Mouse (Mus musculus): ENCODE data around the gene Ralgds. TPM values are rescaled to one million over a fixed set of nuclear protein-coding genes. Genes with fewer than 3 reads are reported as not detected.

Ralgds gene
- polyA plus RNA-seq (2015; fragmentation: Nextera tagmentation; extraction: Ambion mirVana): 41.6 and 53.4 TPM in 2 replicates

DNA sequence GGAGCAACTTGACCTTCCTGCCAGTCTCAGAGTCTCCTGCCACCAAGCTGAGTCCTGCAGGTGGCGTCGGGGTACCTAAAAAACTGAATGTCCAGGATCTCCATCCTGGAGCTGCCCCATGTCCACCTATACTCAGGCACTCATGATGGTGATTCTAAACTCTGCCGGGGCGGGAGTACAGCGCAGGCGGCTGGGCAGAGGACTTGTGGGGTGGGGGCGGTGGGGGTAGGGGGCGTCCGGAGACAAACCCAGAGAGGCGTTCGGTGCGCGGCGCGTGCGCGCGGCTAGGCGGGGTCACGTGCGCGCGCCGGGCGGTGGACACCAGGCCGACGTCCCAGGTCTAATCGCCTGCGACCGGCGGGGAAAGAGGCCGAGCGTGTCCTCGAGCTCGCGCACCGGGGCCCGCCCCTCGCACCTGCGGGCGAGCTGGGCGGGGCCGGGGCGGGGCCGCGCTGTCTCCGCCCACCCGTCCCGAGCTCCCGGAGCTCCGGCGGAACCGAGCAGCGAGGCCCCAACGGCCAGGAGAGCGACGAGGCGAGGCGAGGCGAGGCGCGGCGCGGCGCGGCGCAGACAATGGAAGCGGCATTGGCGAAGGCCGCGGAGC is at the start of gene Ralgds:
Gene Ralgds (plus strand): TSS at position 328 of the 604 bp plus-strand sequence.

DNA sequence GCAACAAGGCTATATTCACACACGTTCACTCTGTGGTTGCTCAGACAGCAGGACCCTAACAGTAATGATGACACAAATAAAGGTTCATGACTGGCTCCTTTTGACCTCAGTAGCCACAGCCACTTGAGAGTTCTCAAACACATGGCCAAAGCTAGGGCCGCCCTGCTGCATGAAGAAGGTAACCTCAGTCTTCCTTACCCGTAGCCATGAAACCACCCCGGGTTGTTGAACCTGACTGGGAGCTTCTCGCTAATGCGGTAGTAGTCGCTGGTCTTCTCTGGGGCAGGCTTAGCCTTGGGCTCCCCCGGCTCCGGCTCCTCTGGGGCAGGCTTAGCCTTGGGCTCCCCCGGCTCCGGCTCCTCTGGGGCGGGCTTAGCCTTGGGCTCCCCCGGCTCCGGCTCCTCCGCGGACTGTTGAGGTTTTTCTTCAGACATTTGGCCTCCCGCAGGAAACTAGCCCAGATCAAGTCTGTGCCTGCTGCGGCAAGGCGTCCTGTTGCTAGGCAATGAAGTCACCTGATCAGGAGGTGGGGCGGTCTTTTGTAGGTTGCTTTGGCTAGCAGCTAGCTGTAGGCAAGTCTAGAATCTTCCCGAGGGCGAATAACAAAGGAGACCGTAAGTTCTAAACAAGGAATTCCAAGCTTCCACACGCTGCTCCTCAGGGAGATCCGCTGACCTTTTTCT is 46.9 kb upstream of the Ralgds start, which contains the start of gene 1700007K13Rik:
Gene 1700007K13Rik (minus strand): TSS at position 497 of the 683 bp plus-strand sequence.

DNA sequence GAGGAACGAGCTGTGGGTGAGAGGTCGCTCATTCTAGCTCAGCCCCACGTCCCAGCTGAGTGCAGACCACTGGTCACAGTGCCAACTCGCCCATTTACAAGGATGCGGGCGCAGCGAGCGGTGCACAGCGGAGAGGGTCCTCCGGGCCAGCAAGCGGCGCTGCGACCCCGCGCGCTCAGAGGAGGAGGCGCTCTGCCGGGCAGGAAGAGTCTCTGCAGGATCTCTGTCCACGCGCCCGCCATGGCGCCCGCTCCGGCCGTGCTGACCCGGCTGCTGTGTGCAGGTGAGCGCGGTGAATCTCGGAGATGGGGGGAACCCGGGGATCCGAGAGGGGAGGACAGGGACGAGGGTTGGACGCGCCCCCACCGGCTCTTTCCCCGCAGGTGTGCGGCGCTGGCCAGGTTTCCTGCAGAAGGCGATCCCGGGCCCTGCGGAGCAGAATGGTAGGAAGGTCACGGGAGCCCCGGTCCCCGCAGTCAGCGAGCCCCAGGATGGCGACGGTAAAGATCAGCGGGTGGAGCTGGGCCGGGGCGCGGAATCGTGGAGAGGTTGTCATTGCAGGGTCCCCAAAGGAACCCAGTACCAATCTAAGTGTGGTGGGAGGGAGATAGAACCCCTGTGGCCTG is 45.0 kb upstream of the Ralgds start, which contains the start of gene Mrps2:
Gene Mrps2 (plus strand): TSS at position 207 of the 626 bp plus-strand sequence.

DNA sequence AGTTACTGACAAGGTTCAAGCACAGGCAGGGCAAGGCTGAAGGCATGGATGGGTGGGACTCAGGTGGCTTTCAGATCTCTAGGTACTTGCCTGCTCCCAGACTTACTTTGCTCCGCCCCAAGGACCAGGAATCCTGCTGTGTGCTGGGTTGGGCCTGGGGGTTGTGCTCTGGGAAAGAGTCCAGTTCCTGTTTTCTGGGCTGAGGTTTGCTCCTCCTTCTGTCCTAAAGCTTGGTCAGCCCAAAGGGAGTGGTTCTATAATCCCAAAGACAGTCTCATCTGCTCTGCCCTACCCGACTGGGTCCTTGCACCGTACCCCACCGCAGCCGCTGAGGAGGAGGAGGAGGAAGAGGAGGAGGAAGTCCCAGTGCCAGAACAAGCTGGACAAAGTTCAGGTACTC is 16.3 kb upstream of the Ralgds start, which contains the start of gene Gbgt1:
Gene Gbgt1 (plus strand): TSS at position 221 of the 400 bp plus-strand sequence.

DNA sequence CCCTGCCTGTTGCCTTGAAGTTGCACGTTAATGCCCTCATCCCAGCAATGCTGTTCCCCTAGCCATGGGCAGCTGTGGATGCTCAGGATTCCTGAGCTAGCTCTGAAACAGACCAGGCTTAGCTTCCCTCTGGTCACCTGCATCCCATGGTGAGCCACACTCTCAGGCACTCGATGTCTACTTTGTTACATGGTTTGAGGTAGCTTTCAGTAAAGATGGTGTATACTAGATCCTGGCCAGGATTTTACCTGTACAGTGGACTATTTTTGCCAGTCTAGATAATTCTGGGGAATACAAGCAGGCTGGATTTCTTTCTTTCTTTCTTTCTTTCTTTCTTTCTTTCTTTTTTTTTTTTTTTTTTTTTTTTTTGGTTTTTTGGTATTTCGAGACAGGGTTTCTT is 7.1 kb upstream of the Ralgds start, which contains the start of gene Gm10134:
Gene Gm10134 (plus strand): TSS at position 301 of the 400 bp plus-strand sequence.

DNA sequence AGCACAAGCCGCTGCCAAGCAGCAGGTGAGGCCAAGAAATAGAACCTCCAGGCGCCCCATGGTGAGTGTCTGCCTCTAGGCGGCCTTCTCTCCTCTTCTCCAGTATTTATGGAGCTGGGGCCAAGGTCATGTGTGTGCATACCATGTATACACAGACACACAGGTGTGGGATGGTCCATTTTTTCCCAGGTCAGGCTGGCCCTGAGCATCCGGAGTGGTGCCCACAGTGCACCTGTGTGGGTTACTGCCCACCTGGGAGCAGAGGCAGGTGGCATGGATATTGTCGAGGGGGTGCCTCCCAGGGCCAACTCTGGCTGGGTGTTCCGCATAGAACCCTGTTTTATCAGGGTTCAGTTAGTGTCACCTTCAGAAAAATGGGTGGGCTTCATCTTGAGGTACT is 50.4 kb downstream of the Ralgds start, which contains the start of gene Cel:
Gene Cel (minus strand): TSS at position 101 of the 400 bp plus-strand sequence.

DNA sequence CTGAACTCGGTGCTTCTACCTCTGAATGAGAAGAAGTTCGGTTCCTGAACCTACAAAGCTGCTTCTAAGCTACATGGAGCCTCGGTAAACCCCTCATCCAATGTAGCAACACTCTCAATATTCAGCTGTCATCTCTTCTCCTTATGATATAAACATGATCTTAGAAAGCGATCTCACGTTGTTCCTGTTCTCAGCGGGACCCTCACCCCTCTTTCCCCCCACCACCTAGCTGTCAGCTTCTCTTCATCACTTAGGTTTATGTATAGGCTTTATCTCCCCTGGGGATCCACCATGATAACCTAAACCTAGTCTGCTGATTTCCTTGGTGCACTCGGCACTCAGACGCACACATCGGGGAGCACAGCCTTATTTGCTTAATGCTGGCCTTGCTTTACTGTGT is 70.7 kb downstream of the Ralgds start, which contains the start of gene Gtf3c5:
Gene Gtf3c5 (minus strand): TSS at position 101 of the 400 bp plus-strand sequence.

Other genes starting within 250 kb of the Ralgds start
- gene Ppp1r26, start 66.3 kb upstream of the Ralgds start, polyA plus RNA-seq (2015; fragmentation: Nextera tagmentation; extraction: Ambion mirVana): 2.6 and 2.7 TPM in 2 replicates
- 2.4 and 2.5 TPM in 2 replicates for gene 1700007K13Rik, start 46.8 kb upstream of the Ralgds start, polyA plus RNA-seq (2015; fragmentation: Nextera tagmentation; extraction: Ambion mirVana)
- gene Mrps2, start 45.1 kb upstream of the Ralgds start, polyA plus RNA-seq (2015; fragmentation: Nextera tagmentation; extraction: Ambion mirVana): 23.6 and 40.5 TPM in 2 replicates
- gene Gbgt1, start 16.2 kb upstream of the Ralgds start, polyA plus RNA-seq (2015; fragmentation: Nextera tagmentation; extraction: Ambion mirVana): 2.2 and 3.5 TPM in 2 replicates
- gene Gm10134, start 7.0 kb upstream of the Ralgds start, polyA plus RNA-seq (2015; fragmentation: Nextera tagmentation; extraction: Ambion mirVana): 4.1 and 10.7 TPM in 2 replicates
- gene Cel, start 50.3 kb downstream of the Ralgds start, polyA plus RNA-seq (2015; fragmentation: Nextera tagmentation; extraction: Ambion mirVana): not detected in 2 replicates
- gene Gtf3c5, start 70.6 kb downstream of the Ralgds start, polyA plus RNA-seq (2015; fragmentation: Nextera tagmentation; extraction: Ambion mirVana): 17.3 and 20.4 TPM in 2 replicates
- gene Gfi1b, start 108.9 kb downstream of the Ralgds start, polyA plus RNA-seq (2015; fragmentation: Nextera tagmentation; extraction: Ambion mirVana): 1.4 and 7.6 TPM in 2 replicates
- gene Tsc1, start 128.1 kb downstream of the Ralgds start, polyA plus RNA-seq (2015; fragmentation: Nextera tagmentation; extraction: Ambion mirVana): 7.1 and 10.8 TPM in 2 replicates
- gene Spaca9, start 186.6 kb downstream of the Ralgds start, polyA plus RNA-seq (2015; fragmentation: Nextera tagmentation; extraction: Ambion mirVana): 3.8 and 4.6 TPM in 2 replicates
- 1.2 and 1.8 TPM in 2 replicates for gene Ak8, start 187.0 kb downstream of the Ralgds start, polyA plus RNA-seq (2015; fragmentation: Nextera tagmentation; extraction: Ambion mirVana)

All from adrenal gland, postnatal 0 days (tissue).